Mouse (Mus musculus) limb, embryonic 13.5 days (tissue): ENCODE data around the gene Slc1a2. TPM values are rescaled to one million over a fixed set of nuclear protein-coding genes. Genes with fewer than 3 reads are reported as not detected.

Experiments used
- ATAC-seq: fragments of 200-750 bp; cut with Nextera tagmentation; 2 replicates; pipeline ENCODE4 v1.8.0; 2017; ENCODE audit warnings: low read depth, moderate number of reproducible peaks, moderate TSS enrichment; ENCODE audit not compliant: low FRiP score
- H3K27ac ChIP-seq: fragments of 300-500 bp; sonication (generic); 2 replicates; pipeline ENCODE4 v1.5.1; 2015; ENCODE audit warnings: inconsistent platforms, mild to moderate bottlenecking, moderate library complexity
- H3K27me3 ChIP-seq: fragments of 300-500 bp; sonication (generic); 2 replicates; pipeline ENCODE4 v1.6.1; 2015; ENCODE audit warnings: mild to moderate bottlenecking, inconsistent platforms
- H3K36me3 ChIP-seq: fragments of 300-500 bp; sonication (generic); 2 replicates; pipeline ENCODE4 v1.6.1; 2015; ENCODE audit warnings: inconsistent platforms, mild to moderate bottlenecking, moderate library complexity
- H3K4me1 ChIP-seq: fragments of 300-500 bp; sonication (generic); 2 replicates; pipeline ENCODE4 v1.6.1; 2015; ENCODE audit warnings: inconsistent platforms
- H3K4me2 ChIP-seq: fragments of 300-500 bp; sonication (generic); replicated peaks from 2 replicates; pipeline ENCODE4 v1.6.1; 2015; ENCODE audit warnings: inconsistent platforms, mild to moderate bottlenecking, moderate library complexity
- H3K4me3 ChIP-seq: fragments of 300-500 bp; sonication (generic); 2 replicates; pipeline ENCODE4 v1.5.1; 2015; ENCODE audit warnings: moderate library complexity, mild to moderate bottlenecking, inconsistent platforms
- H3K9ac ChIP-seq: fragments of 300-500 bp; sonication (generic); 2 replicates; pipeline ENCODE4 v1.6.1; 2015; ENCODE audit warnings: mild to moderate bottlenecking, inconsistent platforms
- H3K9me3 ChIP-seq: fragments of 300-500 bp; sonication (generic); 2 replicates; pipeline ENCODE4 v1.6.1; 2016; ENCODE audit warnings: inconsistent platforms
- WGBS: fragments of 180-500 bp; shearing (Covaris S2); methylation state at CpG from one replicate; pipeline ENCODE4 v1.1.7; 2015; 5-methylcytosine and 5-hydroxymethylcytosine counted together
- polyA plus RNA-seq: library from polyadenylated mRNA; unstranded; fragments of >200 nt; fragmentation: Nextera tagmentation; extraction: Ambion mirVana; gene quantifications from 2 replicates; pipeline ENCODE4 v1.2.1, GENCODE M21; 2015

Gene Slc1a2
- polyA plus RNA-seq, 1 experiment from 2014 or later: 1.0 TPM

- H3K9ac ChIP-seq: no peak overlapping the region
- peaks cover 6% of the 10 kb centered on the region for H3K4me1 ChIP-seq
- peaks cover 18% of the 10 kb centered on the region for H3K27me3 ChIP-seq
- no peak overlapping the region for H3K27ac ChIP-seq
- ATAC-seq: no peak
- H3K9me3 ChIP-seq: no peaks in the 10 kb centered on the region
- 17% methylated on average over 6 of the region's 6 CpGs for WGBS
- H3K36me3 ChIP-seq: no peaks in the 10 kb centered on the region
- H3K4me3 ChIP-seq: no peak overlapping the region
- H3K4me2 ChIP-seq: no peak overlapping the region
Measured at GRCm38 (mm10) chr2:102669580-102669979, 11.1 kb downstream of the Slc1a2 start.

GRCm38 (mm10) chr2:102674582-102674981 is 16.1 kb downstream of the Slc1a2 start:
- peak; percentile 24; the same call in 1 of the 2 replicates for ATAC-seq
- WGBS: 17% methylated on average over 2 of the region's 2 CpGs

GRCm38 (mm10) chr2:102675275-102675674 is 16.8 kb downstream of the Slc1a2 start:
- Histone ChIP-seq H3K9me3 (no peaks in the 10 kb centered on the region), H3K4me3 (no peak overlapping the region), H3K27ac (peak overlapping the region; percentile 39; the same call in 1 of the 2 replicates), H3K36me3 (no peaks in the 10 kb centered on the region), H3K4me1 (peaks cover 24% of the 10 kb centered on the region), H3K4me2 (no peak overlapping the region), H3K27me3 (peaks cover 31% of the 10 kb centered on the region), H3K9ac (no peak overlapping the region)
- 70% methylated on average over 6 of the region's 6 CpGs for WGBS
- no peak for ATAC-seq

More at GRCm38 (mm10) chr2:102674582-102674981, 16.1 kb downstream of the Slc1a2 start:
- H3K27ac ChIP-seq: no peak overlapping the region; the same call in 1 of the 2 replicates
- H3K4me1 ChIP-seq: peaks cover 24% of the 10 kb centered on the region
- H3K27me3 ChIP-seq: peaks cover 24% of the 10 kb centered on the region
- no peak overlapping the region for H3K9ac ChIP-seq
- no peaks in the 10 kb centered on the region for H3K9me3 ChIP-seq
- H3K4me2 ChIP-seq: no peak overlapping the region
- H3K4me3 ChIP-seq: no peak overlapping the region
- no peaks in the 10 kb centered on the region for H3K36me3 ChIP-seq

- no peak overlapping the region for H3K4me2 ChIP-seq
- no peak overlapping the region for H3K9ac ChIP-seq
- H3K27me3 ChIP-seq: peaks cover 38% of the 10 kb centered on the region
- H3K36me3 ChIP-seq: no peaks in the 10 kb centered on the region
- WGBS: 92% methylated on average over 9 of the region's 9 CpGs
- no peaks in the 10 kb centered on the region for H3K9me3 ChIP-seq
- no peak overlapping the region; the same call in 1 of the 2 replicates for H3K27ac ChIP-seq
- H3K4me1 ChIP-seq: peaks cover 24% of the 10 kb centered on the region
- H3K4me3 ChIP-seq: no peak overlapping the region
- ATAC-seq: no peak
Measured at GRCm38 (mm10) chr2:102676716-102677312, 18.4 kb downstream of the Slc1a2 start.

GRCm38 (mm10) chr2:102677400-102677799 is 18.9 kb downstream of the Slc1a2 start:
- Histone ChIP-seq H3K4me3 (no peak overlapping the region), H3K27me3 (peaks cover 34% of the 10 kb centered on the region), H3K9me3 (no peaks in the 10 kb centered on the region), H3K36me3 (no peaks in the 10 kb centered on the region), H3K27ac (no peak overlapping the region), H3K9ac (no peak overlapping the region), H3K4me2 (no peak overlapping the region), H3K4me1 (peaks cover 24% of the 10 kb centered on the region)
- no peak for ATAC-seq
- WGBS: 68% methylated on average over 6 of the region's 6 CpGs

GRCm38 (mm10) chr2:102681351-102681750 is 22.9 kb downstream of the Slc1a2 start:
- H3K27ac ChIP-seq: no peak overlapping the region
- WGBS: 36% methylated on average over 7 of the region's 7 CpGs
- no peak overlapping the region for H3K4me2 ChIP-seq
- H3K4me3 ChIP-seq: no peak overlapping the region
- H3K4me1 ChIP-seq: peaks cover under 1% of the 10 kb centered on the region
- peaks cover 32% of the 10 kb centered on the region for H3K27me3 ChIP-seq
- no peak overlapping the region for H3K9ac ChIP-seq
- no peak for ATAC-seq
- H3K36me3 ChIP-seq: no peaks in the 10 kb centered on the region
- no peaks in the 10 kb centered on the region for H3K9me3 ChIP-seq

- Histone ChIP-seq H3K4me3 (no peak overlapping the region), H3K9ac (no peak overlapping the region), H3K36me3 (no peaks in the 10 kb centered on the region), H3K27me3 (peaks cover 32% of the 10 kb centered on the region), H3K27ac (no peak overlapping the region), H3K4me1 (no peaks in the 10 kb centered on the region), H3K9me3 (no peaks in the 10 kb centered on the region), H3K4me2 (no peak overlapping the region)
- ATAC-seq: no peak
- 46% methylated on average over 5 of the region's 5 CpGs for WGBS
Measured at GRCm38 (mm10) chr2:102682168-102682567, 23.7 kb downstream of the Slc1a2 start.

- Histone ChIP-seq H3K27ac (no peak overlapping the region), H3K9ac (no peak overlapping the region), H3K27me3 (peaks cover 19% of the 10 kb centered on the region), H3K36me3 (no peaks in the 10 kb centered on the region), H3K4me1 (no peaks in the 10 kb centered on the region), H3K4me2 (no peak overlapping the region), H3K4me3 (no peak overlapping the region), H3K9me3 (no peaks in the 10 kb centered on the region)
- 86% methylated on average over 7 of the region's 7 CpGs for WGBS
- peak; percentile 54 for ATAC-seq
Measured at GRCm38 (mm10) chr2:102685371-102686107, 27.1 kb downstream of the Slc1a2 start.

- H3K4me3 ChIP-seq: no peak overlapping the region
- 61% methylated on average over 9 of the region's 9 CpGs for WGBS
- H3K4me1 ChIP-seq: no peaks in the 10 kb centered on the region
- no peaks in the 10 kb centered on the region for H3K36me3 ChIP-seq
- no peak for ATAC-seq
- 0 out of 2 replicates have a peak, but pooled peaks cover 1% of the 10 kb centered on the region for H3K9me3 ChIP-seq
- no peak overlapping the region for H3K4me2 ChIP-seq
- H3K27me3 ChIP-seq: peaks cover 14% of the 10 kb centered on the region
- no peak overlapping the region for H3K27ac ChIP-seq
- H3K9ac ChIP-seq: no peak overlapping the region
Measured at GRCm38 (mm10) chr2:102686108-102686450, 27.6 kb downstream of the Slc1a2 start.

- H3K9ac ChIP-seq: no peak overlapping the region
Measured at GRCm38 (mm10) chr2:102693556-102693955, 35.1 kb downstream of the Slc1a2 start.

GRCm38 (mm10) chr2:102694750-102695149 is 36.3 kb downstream of the Slc1a2 start:
- H3K27me3 ChIP-seq: peaks cover 5% of the 10 kb centered on the region; the same call in 1 of the 2 replicates
- no peaks in the 10 kb centered on the region for H3K36me3 ChIP-seq
- ATAC-seq: no peak
- no peak overlapping the region for H3K4me3 ChIP-seq
- no peak overlapping the region for H3K4me2 ChIP-seq
- WGBS: 57% methylated on average over 4 of the region's 4 CpGs
- no peak overlapping the region for H3K27ac ChIP-seq
- no peak overlapping the region for H3K9ac ChIP-seq
- peaks cover 11% of the 10 kb centered on the region for H3K4me1 ChIP-seq
- 0 out of 2 replicates have a peak, but pooled peaks cover 3% of the 10 kb centered on the region for H3K9me3 ChIP-seq

More at GRCm38 (mm10) chr2:102693556-102693955, 35.1 kb downstream of the Slc1a2 start:
- no peak overlapping the region for H3K4me3 ChIP-seq
- no peak overlapping the region for H3K4me2 ChIP-seq
- no peaks in the 10 kb centered on the region for H3K36me3 ChIP-seq
- peaks cover 8% of the 10 kb centered on the region; the same call in 1 of the 2 replicates for H3K27me3 ChIP-seq
- 0 out of 2 replicates have a peak, but pooled peaks cover 3% of the 10 kb centered on the region for H3K9me3 ChIP-seq
- H3K27ac ChIP-seq: no peak overlapping the region
- peaks cover 11% of the 10 kb centered on the region for H3K4me1 ChIP-seq
- no peak for ATAC-seq
- WGBS: 55% methylated on average over 7 of the region's 7 CpGs

GRCm38 (mm10) chr2:102695541-102695940 is 37.1 kb downstream of the Slc1a2 start:
- no peaks in the 10 kb centered on the region for H3K36me3 ChIP-seq
- H3K27ac ChIP-seq: no peak overlapping the region
- H3K9me3 ChIP-seq: 0 out of 2 replicates have a peak, but pooled peaks cover 3% of the 10 kb centered on the region
- H3K4me1 ChIP-seq: peaks cover 11% of the 10 kb centered on the region
- no peak overlapping the region for H3K4me3 ChIP-seq
- H3K27me3 ChIP-seq: peaks cover 8% of the 10 kb centered on the region; the same call in 1 of the 2 replicates
- no peak for ATAC-seq
- no peak overlapping the region for H3K9ac ChIP-seq
- no peak overlapping the region for H3K4me2 ChIP-seq
